Mouse (Mus musculus): ENCODE measurements around the gene En2. TPM values are rescaled to one million over a fixed set of nuclear protein-coding genes. Genes with fewer than 3 reads are reported as not detected.

En2 gene
- total RNA-seq, 2 experiments from 2014 or later, result 0.33 to 0.54 TPM

Other genes with a start within 250 kb of the En2 start
- 10 to 100 TPM; 62.3 to 62.5 TPM for gene Insig1, start 94.3 kb upstream of the En2 start, total RNA-seq (2021)
- under 1 TPM; 0.18 to 0.22 TPM for gene Cnpy1, start 80.1 kb downstream of the En2 start, total RNA-seq (2021)
- gene Rbm33, start 151.4 kb downstream of the En2 start, total RNA-seq (2021), result 10 to 100 TPM; 63.6 to 64.3 TPM

Measured in layer of hippocampus, adult 18-20 months (tissue).